Mouse (Mus musculus) stomach, embryonic 14.5 days (tissue): ENCODE measurements around the gene Pou2f1. TPM values are rescaled to one million over a fixed set of nuclear protein-coding genes. Genes with fewer than 3 reads are reported as not detected.

Experiments used
- ATAC-seq: fragments of 200-750 bp; cut with Nextera tagmentation; 2 replicates; pipeline ENCODE4 v1.8.0; 2017; ENCODE audit warnings: low read depth, moderate TSS enrichment; ENCODE audit not compliant: insufficient number of reproducible peaks, insufficient read depth, low FRiP score
- H3K27ac ChIP-seq: fragments of 300-500 bp; sonication (generic); 2 replicates; pipeline ENCODE4 v1.5.1; 2014; ENCODE audit warnings: mild to moderate bottlenecking, low read length, moderate library complexity, mixed read lengths
- H3K27me3 ChIP-seq: fragments of 300-500 bp; sonication (generic); 2 replicates; pipeline ENCODE4 v1.6.1; 2014; ENCODE audit warnings: low read length, control low read depth, mixed read lengths; ENCODE audit not compliant: control insufficient read depth, insufficient read depth
- H3K36me3 ChIP-seq: fragments of 300-500 bp; sonication (generic); 2 replicates; pipeline ENCODE4 v1.6.1; 2014; ENCODE audit warnings: mild to moderate bottlenecking, control low read depth, low read length, moderate library complexity, mixed read lengths; ENCODE audit not compliant: control insufficient read depth, insufficient read depth
- H3K4me1 ChIP-seq: fragments of 300-500 bp; sonication (generic); 2 replicates; pipeline ENCODE4 v1.6.1; 2014; ENCODE audit warnings: low read length, control low read depth, mixed read lengths; ENCODE audit not compliant: control insufficient read depth, insufficient read depth
- H3K4me2 ChIP-seq: fragments of 300-500 bp; sonication (generic); replicated peaks from 2 replicates; pipeline ENCODE4 v1.6.1; 2014; ENCODE audit warnings: low read depth, low read length, control low read depth
- H3K4me3 ChIP-seq: fragments of 300-500 bp; sonication (generic); 2 replicates; pipeline ENCODE4 v1.5.1; 2014; ENCODE audit warnings: low read depth, low read length, control low read depth
- H3K9ac ChIP-seq: fragments of 300-500 bp; sonication (generic); replicated peaks from 2 replicates; pipeline ENCODE4 v1.6.1; 2014; ENCODE audit warnings: low read depth, mild to moderate bottlenecking, control low read depth, low read length, moderate library complexity, mixed read lengths
- H3K9me3 ChIP-seq: fragments of 300-500 bp; sonication (generic); 2 replicates; pipeline ENCODE4 v1.6.1; 2016; ENCODE audit warnings: low read depth, low read length, control low read depth; ENCODE audit not compliant: control insufficient read depth
- WGBS: fragments of 180-500 bp; shearing (Covaris S2); extraction: QIAGEN DNeasy Blood & Tissue Kit; methylation state at CpG from one replicate; pipeline ENCODE4 v1.1.7; 2014; 5-methylcytosine and 5-hydroxymethylcytosine counted together
- polyA plus RNA-seq: library from polyadenylated mRNA; unstranded; fragments of >200 nt; fragmentation: Nextera tagmentation; extraction: Ambion mirVana; gene quantifications from 2 replicates; pipeline ENCODE4 v1.2.1, GENCODE M21; 2014

Gene Pou2f1
- polyA plus RNA-seq, 1 experiment from 2014 or later: 21.6 TPM

DNA sequence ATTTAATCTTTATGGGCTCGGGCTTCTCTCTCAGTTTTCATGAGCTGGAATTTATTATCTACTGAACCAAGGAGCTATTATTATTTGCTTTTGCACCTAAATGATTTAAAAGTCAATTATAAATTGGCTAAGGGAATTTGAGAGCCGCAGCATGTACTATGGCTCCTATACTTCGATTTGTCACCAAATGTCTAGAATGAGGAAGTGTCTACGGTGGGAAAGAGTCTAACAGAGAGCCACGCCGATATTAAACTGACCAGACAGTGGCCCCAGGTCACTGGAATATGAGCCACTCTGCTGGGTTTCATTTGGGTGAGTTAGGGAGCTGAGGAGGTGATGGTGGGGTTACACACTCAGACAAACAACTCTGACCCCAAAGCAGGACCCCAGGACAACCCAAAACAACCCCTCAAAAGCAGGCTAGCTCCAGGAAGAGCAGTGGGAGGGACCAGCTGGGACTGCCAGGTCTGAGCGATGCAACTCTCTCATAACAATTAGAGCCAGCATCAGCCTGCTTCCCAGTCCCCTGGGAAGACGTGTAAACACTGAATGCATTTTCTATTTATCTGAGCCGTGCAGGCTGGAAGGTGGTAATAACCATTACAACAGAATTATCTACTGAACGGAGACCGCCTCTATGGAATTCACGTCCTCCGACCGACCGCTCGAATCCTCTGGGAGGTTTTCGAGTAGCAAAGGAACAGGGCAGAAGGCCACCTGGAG is 168.4 kb downstream of the Pou2f1 start:
- Histone ChIP-seq H3K4me2 (peak overlapping the region; percentile 19), H3K4me3 (no peak overlapping the region), H3K27me3 (no peaks in the 10 kb centered on the region), H3K9me3 (no peaks in the 10 kb centered on the region), H3K36me3 (no peaks in the 10 kb centered on the region), H3K27ac (no peak overlapping the region), H3K9ac (no peak overlapping the region), H3K4me1 (peaks cover 14% of the 10 kb centered on the region)
- 17% methylated on average over 17 of the region's 17 CpGs for WGBS
- ATAC-seq: no peak

DNA sequence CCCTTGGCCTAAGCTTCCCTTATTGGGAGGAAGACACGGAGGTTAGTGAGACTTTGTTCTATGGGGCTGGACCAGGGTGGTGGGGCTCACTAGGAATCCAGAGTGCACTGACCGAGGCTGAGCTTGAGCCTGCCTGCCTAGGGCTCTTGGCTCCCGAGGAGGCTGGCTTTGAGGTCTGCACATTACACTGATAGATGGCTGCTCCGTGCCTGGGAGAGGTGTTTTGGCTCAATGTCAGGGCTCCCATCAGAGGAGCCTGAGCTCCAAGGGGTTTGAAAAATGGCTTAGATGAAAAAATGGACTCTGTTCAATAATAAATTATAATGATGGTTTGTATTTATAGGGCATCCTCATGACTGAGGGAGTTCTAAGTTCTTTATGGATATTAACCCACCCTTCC is 169.2 kb downstream of the Pou2f1 start:
- no peak overlapping the region for H3K4me3 ChIP-seq
- no peak overlapping the region for H3K9ac ChIP-seq
- H3K9me3 ChIP-seq: no peaks in the 10 kb centered on the region
- no peaks in the 10 kb centered on the region for H3K27me3 ChIP-seq
- H3K4me2 ChIP-seq: no peak overlapping the region
- no peaks in the 10 kb centered on the region for H3K36me3 ChIP-seq
- no peak overlapping the region for H3K27ac ChIP-seq
- H3K4me1 ChIP-seq: peaks cover 14% of the 10 kb centered on the region
- no peak for ATAC-seq
- 21% methylated on average over 4 of the region's 4 CpGs for WGBS

DNA sequence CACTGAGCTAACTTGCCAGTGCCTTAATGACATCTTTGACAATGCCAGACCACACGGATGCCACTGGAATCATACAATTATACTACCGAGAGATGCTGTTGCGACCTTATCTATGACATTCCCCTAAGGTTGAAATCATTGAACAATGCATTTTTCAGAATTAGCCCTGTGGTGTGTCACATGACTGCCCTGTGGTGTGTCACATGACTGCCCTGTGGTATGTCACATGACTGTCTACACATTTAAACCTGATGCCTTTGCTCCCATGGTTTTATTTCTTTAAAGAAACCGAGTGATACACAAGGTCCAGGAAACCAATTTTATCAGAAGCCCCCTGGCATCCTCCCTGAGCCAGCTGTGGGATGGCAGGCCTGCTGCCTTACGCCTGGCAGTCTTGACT is 172.6 kb downstream of the Pou2f1 start:
- Histone ChIP-seq H3K9ac (no peak overlapping the region), H3K27ac (no peak overlapping the region), H3K9me3 (no peaks in the 10 kb centered on the region), H3K36me3 (no peaks in the 10 kb centered on the region), H3K4me2 (no peak overlapping the region), H3K4me1 (0 out of 2 replicates have a peak, but pooled peaks cover 3% of the 10 kb centered on the region), H3K27me3 (no peaks in the 10 kb centered on the region), H3K4me3 (no peak overlapping the region)
- ATAC-seq: no peak
- 91% methylated on average over 5 of the region's 5 CpGs for WGBS

DNA sequence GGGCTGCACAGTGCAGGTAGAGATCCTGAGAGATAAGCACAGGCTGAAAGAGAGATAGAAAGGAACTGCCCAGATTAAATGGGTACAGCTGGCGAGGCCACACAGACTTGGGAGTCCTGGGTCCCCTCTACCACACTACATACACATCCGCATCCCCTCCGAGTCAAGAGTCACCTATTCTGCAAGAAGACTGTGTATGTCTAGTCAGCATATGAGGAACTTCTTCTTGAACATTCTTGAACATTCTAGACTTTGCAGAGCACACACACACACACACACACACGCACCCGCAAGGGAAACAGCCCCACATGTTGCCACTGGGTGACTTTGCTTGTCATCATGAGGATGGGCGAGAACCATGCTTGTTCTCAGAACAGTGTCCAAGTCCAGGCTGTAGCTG is 173.9 kb downstream of the Pou2f1 start:
- Histone ChIP-seq H3K27me3 (no peaks in the 10 kb centered on the region), H3K4me1 (no peaks in the 10 kb centered on the region), H3K9me3 (no peaks in the 10 kb centered on the region), H3K9ac (no peak overlapping the region), H3K4me3 (no peak overlapping the region), H3K27ac (no peak overlapping the region), H3K4me2 (no peak overlapping the region), H3K36me3 (no peaks in the 10 kb centered on the region)
- WGBS: 90% methylated on average over 6 of the region's 6 CpGs
- no peak for ATAC-seq

DNA sequence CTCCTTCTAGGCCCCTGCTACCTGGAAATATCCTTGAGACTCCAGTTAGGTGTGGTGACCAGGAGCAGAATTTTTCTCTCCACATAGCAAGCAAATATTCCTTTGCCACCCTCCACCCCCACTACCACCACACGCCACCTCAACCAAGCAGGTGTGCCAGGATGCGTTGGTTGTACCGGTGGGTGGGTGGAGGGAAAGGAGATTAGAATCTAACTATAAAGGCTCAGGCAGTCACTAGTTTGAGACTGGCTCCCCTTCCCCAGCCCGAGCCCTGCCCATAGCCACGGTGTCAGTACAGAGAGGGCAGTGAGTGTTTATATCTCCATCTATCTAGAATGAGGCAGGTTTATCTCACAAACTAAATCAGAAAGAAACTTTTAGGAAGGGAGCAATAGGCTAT is 174.3 kb downstream of the Pou2f1 start:
- Histone ChIP-seq H3K9ac (no peak overlapping the region), H3K9me3 (no peaks in the 10 kb centered on the region), H3K4me1 (no peaks in the 10 kb centered on the region), H3K36me3 (no peaks in the 10 kb centered on the region), H3K4me3 (no peak overlapping the region), H3K4me2 (no peak overlapping the region), H3K27ac (no peak overlapping the region), H3K27me3 (no peaks in the 10 kb centered on the region)
- WGBS: 65% methylated on average over 5 of the region's 5 CpGs
- no peak for ATAC-seq

DNA sequence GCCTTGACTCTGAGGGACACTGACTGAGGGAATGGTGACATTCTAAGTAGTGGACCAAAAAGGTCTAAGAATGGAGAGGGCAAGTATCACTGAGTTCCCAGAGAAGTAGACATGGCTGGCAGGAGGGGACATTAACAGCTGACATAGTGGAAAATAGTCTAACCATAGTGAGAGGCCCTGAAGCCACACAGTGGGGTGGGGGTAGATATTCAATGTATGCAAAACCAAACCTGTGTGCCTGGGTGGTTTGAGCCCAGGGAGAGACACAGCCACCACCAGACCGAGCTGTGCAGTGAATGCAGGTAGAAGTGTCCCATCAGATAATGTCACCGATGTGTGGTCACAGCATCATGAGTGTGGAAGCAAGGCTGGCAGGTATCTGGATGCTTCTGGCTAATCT is 180.4 kb downstream of the Pou2f1 start:
- WGBS: 87% methylated on average over 2 of the region's 2 CpGs
- Histone ChIP-seq H3K4me1 (0 out of 2 replicates have a peak, but pooled peaks cover 2% of the 10 kb centered on the region), H3K9me3 (no peaks in the 10 kb centered on the region), H3K4me2 (no peak overlapping the region), H3K27ac (no peak overlapping the region), H3K9ac (no peak overlapping the region), H3K27me3 (no peaks in the 10 kb centered on the region), H3K36me3 (no peaks in the 10 kb centered on the region), H3K4me3 (no peak overlapping the region)
- no peak for ATAC-seq

DNA sequence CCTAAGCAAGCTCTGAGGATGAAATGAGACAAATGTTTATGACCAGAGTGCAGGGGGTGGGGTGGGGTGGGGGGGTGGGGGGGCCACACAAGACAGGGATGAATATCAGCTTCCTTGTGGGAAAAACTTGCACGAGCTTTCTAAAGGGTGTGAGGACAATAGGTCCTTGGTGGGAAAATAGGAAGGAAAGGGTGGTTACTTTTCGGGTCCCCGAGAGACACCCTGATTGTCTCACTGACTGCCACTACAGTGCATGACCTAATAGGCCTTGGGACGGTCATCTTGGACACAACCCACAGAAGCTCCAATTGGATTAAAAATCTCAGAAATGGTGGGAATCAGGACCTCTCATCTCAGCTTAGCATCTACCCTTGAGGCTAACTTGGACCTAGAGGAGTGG is 183.3 kb downstream of the Pou2f1 start:
- Histone ChIP-seq H3K4me2 (no peak overlapping the region), H3K36me3 (no peaks in the 10 kb centered on the region), H3K9ac (no peak overlapping the region), H3K9me3 (no peaks in the 10 kb centered on the region), H3K27ac (no peak overlapping the region), H3K4me3 (no peak overlapping the region), H3K4me1 (peaks cover 11% of the 10 kb centered on the region), H3K27me3 (no peaks in the 10 kb centered on the region)
- WGBS: 84% methylated on average over 4 of the region's 4 CpGs
- no peak for ATAC-seq

DNA sequence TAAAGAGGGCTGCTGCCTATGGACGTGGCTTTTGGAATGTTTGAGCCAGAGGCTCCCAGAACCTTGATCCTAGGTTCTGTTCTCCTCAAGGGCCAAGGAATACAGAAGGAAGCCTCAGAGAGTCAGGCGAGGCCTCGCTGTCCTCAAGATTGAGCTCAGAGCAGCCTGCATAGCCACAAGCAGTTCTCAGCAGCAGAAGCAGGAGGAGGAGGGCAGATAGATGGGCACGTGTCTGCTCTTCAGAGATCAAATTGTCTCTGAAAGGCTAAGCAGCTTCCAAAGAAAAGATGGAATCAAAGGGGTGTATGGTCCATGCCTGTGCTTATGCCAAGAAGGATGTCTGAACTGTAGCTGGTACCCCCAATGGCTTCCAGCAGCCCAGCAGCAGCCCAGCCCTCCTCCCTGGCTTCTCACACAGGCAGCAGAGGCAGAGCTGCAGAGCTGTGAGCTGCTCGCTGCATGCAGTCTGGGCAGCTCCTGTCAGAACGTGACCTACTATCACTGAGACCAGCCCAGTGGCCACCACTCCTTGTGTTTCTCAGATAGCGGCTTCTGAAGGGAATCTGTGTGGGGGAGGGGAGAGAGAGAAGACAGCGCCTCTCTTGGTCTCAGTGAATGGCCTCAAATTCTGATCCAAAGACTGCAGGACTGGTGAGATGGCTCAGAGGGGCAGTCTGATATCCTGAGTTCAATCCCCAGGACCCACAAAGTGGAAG is 184.2 kb downstream of the Pou2f1 start:
- Histone ChIP-seq H3K9ac (no peak overlapping the region), H3K4me3 (no peak overlapping the region), H3K27ac (no peak overlapping the region), H3K27me3 (no peaks in the 10 kb centered on the region), H3K4me1 (peaks cover 17% of the 10 kb centered on the region), H3K4me2 (no peak overlapping the region), H3K36me3 (no peaks in the 10 kb centered on the region), H3K9me3 (no peaks in the 10 kb centered on the region)
- WGBS: 47% methylated on average over 8 of the region's 8 CpGs
- ATAC-seq: peak; percentile 54; the same call in 1 of the 2 replicates
